Mouse (Mus musculus) stomach, postnatal 0 days (tissue): Measurements from ENCODE around the gene Epm2a.

Source experiments
- CTCF ChIP-seq: IDR thresholded peaks from 2 replicates; pipeline ENCODE4 v1.5.1; 2016; ENCODE audit warnings: antibody characterized with exemption, low read depth, mild to moderate bottlenecking, moderate library complexity
- EP300 ChIP-seq: optimal IDR thresholded peaks from 2 replicates; pipeline ENCODE3; 2016; ENCODE audit warnings: antibody characterized with exemption

- peak; percentile 48 for TF ChIP-seq CTCF
- no peak for TF ChIP-seq EP300
Observed at GRCm38 (mm10) chr10:11344536-11345468, 1.6 kb downstream of the Epm2a start.
